Mouse (Mus musculus) MEL (cell line): ENCODE measurements at regions not wholly inside any gene's neighbourhood (a gene's known extent, or its start where the extent isn't known, plus 50 kb on each side); places are given as distances from the start of the nearest gene placed in this dataset.

Experiments used
- BHLHE40 ChIP-seq: IDR thresholded peaks from 2 replicates; pipeline ENCODE4 v1.6.1; 2012; ENCODE audit warnings: low read depth, mild to moderate bottlenecking, inconsistent platforms, low read length, improper control_type of control experiment, borderline replicate concordance
- CTCF ChIP-seq, 3 experiments: IDR thresholded peaks in 2 of 3; conservative IDR thresholded peaks in 1 of 3; 2 replicates each; pipeline ENCODE4 v1.5.1; 2011 to 2012; ENCODE audit warnings: low read length in 3 of 3, low read depth in 2 of 3, mild to moderate bottlenecking in 2 of 3, improper control_type of control experiment in 1 of 3, inconsistent platforms in 1 of 3, mixed read lengths in 1 of 3, moderate library complexity in 1 of 3; ENCODE audit not compliant: control insufficient read depth in 1 of 3, insufficient read depth in 1 of 3, poor library complexity in 1 of 3, severe bottlenecking in 1 of 3
- EP300 ChIP-seq, 2 experiments: IDR thresholded peaks; 2 replicates each; pipeline ENCODE4 v1.6.1; 2011; ENCODE audit warnings: improper control_type of control experiment in 2 of 2, low read length in 2 of 2, low read depth in 1 of 2, mild to moderate bottlenecking in 1 of 2
- GATA1 ChIP-seq: IDR thresholded peaks from 2 replicates; pipeline ENCODE4 v1.6.1; 2011; ENCODE audit warnings: low read depth, low read length, improper control_type of control experiment
- HCFC1 ChIP-seq: IDR thresholded peaks from 2 replicates; pipeline ENCODE4 v1.6.1; 2012; ENCODE audit warnings: low read depth, mild to moderate bottlenecking, inconsistent platforms, low read length, improper control_type of control experiment, moderate library complexity
- MYC ChIP-seq: IDR thresholded peaks from 2 replicates; pipeline ENCODE4 v1.6.1; 2011; ENCODE audit warnings: low read depth, mild to moderate bottlenecking, low read length, improper control_type of control experiment, moderate library complexity
- POLR2A ChIP-seq, 2 experiments: IDR thresholded peaks; 2 replicates each; pipeline ENCODE4 v1.6.1; 2011 to 2012; ENCODE audit warnings: low read length in 2 of 2, mild to moderate bottlenecking in 2 of 2, control low read depth in 1 of 2, improper control_type of control experiment in 1 of 2, low read depth in 1 of 2, moderate library complexity in 1 of 2; ENCODE audit not compliant: control insufficient read depth in 1 of 2, insufficient read depth in 1 of 2, poor library complexity in 1 of 2
- RAD21 ChIP-seq: IDR thresholded peaks from 2 replicates; pipeline ENCODE4 v1.6.1; 2011; ENCODE audit warnings: mild to moderate bottlenecking, low read depth, low read length, improper control_type of control experiment
- SIN3A ChIP-seq: IDR thresholded peaks from 2 replicates; pipeline ENCODE4 v1.6.1; 2012; ENCODE audit warnings: low read length, improper control_type of control experiment, inconsistent platforms
- TAL1 ChIP-seq: IDR thresholded peaks from 2 replicates; pipeline ENCODE4 v1.6.1; 2012; ENCODE audit warnings: mild to moderate bottlenecking, inconsistent platforms, low read length, moderate library complexity, mixed read lengths
- ZC3H11A ChIP-seq: IDR thresholded peaks from 2 replicates; pipeline ENCODE4 v1.6.1; 2012; ENCODE audit warnings: low read depth, mild to moderate bottlenecking, inconsistent platforms, low read length, improper control_type of control experiment
- ZNF384 ChIP-seq: IDR thresholded peaks from 2 replicates; pipeline ENCODE4 v1.6.1; 2012; ENCODE audit warnings: low read depth, mild to moderate bottlenecking, inconsistent platforms, low read length, improper control_type of control experiment

GRCm38 (mm10) chr13:70075353-70075752, 273.2 kb downstream of the Med10 start:
- TF ChIP-seq TAL1 (no peak), CTCF (IDR thresholded peaks at IDR 0.05 in 2 of 3, conservative IDR thresholded peaks at IDR 0.05 in 1 of 3; ENCODE audit: control insufficient read depth in 1 of 3, insufficient read depth in 1 of 3, low read depth in 2 of 3, low read length in 3 of 3, poor library complexity in 1 of 3, severe bottlenecking in 1 of 3) (no peak), MYC (no peak), GATA1 (no peak), EP300 (IDR thresholded peaks at IDR 0.05; ENCODE audit: low read depth in 1 of 2, low read length in 2 of 2) (no peak), HCFC1 (no peak), RAD21 (no peak), ZC3H11A (no peak), POLR2A (IDR thresholded peaks at IDR 0.05; ENCODE audit: control insufficient read depth in 1 of 2, insufficient read depth in 1 of 2, low read depth in 1 of 2, low read length in 2 of 2, poor library complexity in 1 of 2) (no peak), SIN3A (no peak), BHLHE40 (no peak), ZNF384 (no peak)
